Mouse (Mus musculus) stomach, embryonic 16.5 days (tissue): ENCODE results near the gene Fuk. TPM values are rescaled to one million over a fixed set of nuclear protein-coding genes. Genes with fewer than 3 reads are reported as not detected.
A peak's percentile ranks its signal among the peaks of the same experiment; 100 is the strongest.

Experiments used
- ATAC-seq: fragments of 200-750 bp; cut with Nextera tagmentation; 2 replicates; pipeline ENCODE4 v1.8.0; 2017; ENCODE audit warnings: moderate number of reproducible peaks, moderate TSS enrichment; ENCODE audit not compliant: insufficient read depth, low FRiP score
- H3K27ac ChIP-seq: fragments of 300-500 bp; sonication (generic); 2 replicates; pipeline ENCODE4 v1.5.1; 2014; ENCODE audit warnings: low read length
- H3K27me3 ChIP-seq: fragments of 300-500 bp; sonication (generic); 2 replicates; pipeline ENCODE4 v1.6.1; 2014; ENCODE audit warnings: low read length, control low read depth, mixed read lengths; ENCODE audit not compliant: control insufficient read depth, insufficient read depth
- H3K36me3 ChIP-seq: fragments of 300-500 bp; sonication (generic); 2 replicates; pipeline ENCODE4 v1.6.1; 2014; ENCODE audit warnings: low read length; ENCODE audit not compliant: control insufficient read depth, insufficient read depth
- H3K4me1 ChIP-seq: fragments of 300-500 bp; sonication (generic); 2 replicates; pipeline ENCODE4 v1.6.1; 2014; ENCODE audit warnings: low read length, control low read depth, mixed read lengths; ENCODE audit not compliant: control insufficient read depth, insufficient read depth
- H3K4me2 ChIP-seq: fragments of 300-500 bp; sonication (generic); 2 replicates; pipeline ENCODE4 v1.6.1; 2014; ENCODE audit warnings: low read depth, low read length, mixed read lengths
- H3K4me3 ChIP-seq: fragments of 300-500 bp; sonication (generic); replicated peaks from 2 replicates; pipeline ENCODE4 v1.5.1; 2014; ENCODE audit warnings: mild to moderate bottlenecking, low read length
- H3K9ac ChIP-seq: fragments of 300-500 bp; sonication (generic); 2 replicates; pipeline ENCODE4 v1.6.1; 2014; ENCODE audit warnings: low read length
- H3K9me3 ChIP-seq: fragments of 300-500 bp; sonication (generic); replicated peaks from 2 replicates; pipeline ENCODE4 v1.6.1; 2016; ENCODE audit warnings: low read length, control low read depth; ENCODE audit not compliant: control insufficient read depth
- WGBS: fragments of 180-500 bp; shearing (Covaris S2); extraction: QIAGEN DNeasy Blood & Tissue Kit; methylation state at CpG from one replicate; pipeline ENCODE4 v1.1.7; 2014; 5-methylcytosine and 5-hydroxymethylcytosine counted together
- polyA plus RNA-seq: library from polyadenylated mRNA; unstranded; fragments of >200 nt; fragmentation: Nextera tagmentation; extraction: Ambion mirVana; gene quantifications from 2 replicates; pipeline ENCODE4 v1.2.1, GENCODE M21; 2015

Gene Fuk
- polyA plus RNA-seq = 12.2 and 13.3 TPM in 2 replicates

GRCm38 (mm10) chr8:110901839-110902578 lies at the start of gene Fuk:
TSS of gene Fuk (minus strand) at chr8:110902488.
- Histone ChIP-seq H3K4me3 (peak within 1 kb of the TSS; percentile 78), H3K36me3 (no peaks in the 10 kb centered on the region), H3K4me2 (peak within 1 kb of the TSS; percentile 62), H3K27me3 (no peaks in the 10 kb centered on the region), H3K4me1 (peaks cover 3% of the 10 kb centered on the region), H3K9me3 (no peaks in the 10 kb centered on the region), H3K27ac (peak within 1 kb of the TSS; percentile 31; the same call in 1 of the 2 replicates), H3K9ac (peak within 1 kb of the TSS; percentile 83)
- ATAC-seq = peak; percentile 93
- WGBS = 3% methylated on average over 30 of the region's 30 CpGs

DNA sequence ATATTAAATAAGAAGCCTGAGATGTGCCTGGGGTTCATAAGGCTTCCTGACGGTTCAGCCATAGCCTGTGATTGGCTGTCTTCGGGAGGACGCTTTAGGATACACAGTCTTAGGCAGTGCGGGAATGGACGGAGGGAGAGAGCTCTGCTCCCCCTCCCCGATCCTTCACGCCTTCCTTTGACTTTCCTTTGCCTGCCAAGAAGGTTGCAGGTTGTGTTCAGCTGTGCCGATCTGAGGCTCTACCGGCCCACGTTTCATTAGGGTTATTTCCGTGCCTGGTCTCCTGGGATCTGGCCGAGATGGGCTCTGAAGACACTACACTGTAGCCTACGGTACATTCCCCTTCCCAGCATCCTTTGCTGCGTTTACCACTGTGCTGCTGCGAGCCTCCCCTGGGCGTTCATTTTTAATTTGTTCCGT lies 47.8 kb upstream of the Fuk start:
- H3K4me2 ChIP-seq = no peak overlapping the region
- no peaks in the 10 kb centered on the region for H3K27me3 ChIP-seq
- no peak overlapping the region for H3K9ac ChIP-seq
- no peaks in the 10 kb centered on the region for H3K4me1 ChIP-seq
- ATAC-seq = no peak
- H3K4me3 ChIP-seq = no peak overlapping the region
- 80% methylated on average over 17 of the region's 17 CpGs for WGBS
- H3K36me3 ChIP-seq = no peaks in the 10 kb centered on the region
- no peaks in the 10 kb centered on the region for H3K9me3 ChIP-seq
- H3K27ac ChIP-seq = no peak overlapping the region

DNA sequence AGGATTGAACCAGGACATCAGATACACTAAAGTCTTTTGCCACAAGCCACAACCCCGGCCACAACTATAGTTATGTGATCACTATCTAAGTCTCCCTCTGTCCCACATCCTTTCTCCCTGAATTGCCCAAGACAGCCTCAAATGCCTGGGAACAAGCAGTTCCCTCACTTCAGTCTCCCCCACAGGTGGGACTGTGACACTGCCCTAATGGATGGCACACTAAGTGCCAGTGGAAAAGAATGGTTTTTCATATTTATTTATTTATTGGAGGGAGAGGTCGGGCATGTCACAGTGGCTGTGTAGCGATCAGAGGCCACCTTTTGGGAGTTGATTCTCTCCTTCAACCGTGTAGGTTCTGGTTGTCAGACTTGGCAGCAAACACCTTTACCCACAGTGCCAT lies 43.4 kb upstream of the Fuk start:
- WGBS = 59% methylated on average over 4 of the region's 4 CpGs
- Histone ChIP-seq H3K4me1 (peaks cover 4% of the 10 kb centered on the region), H3K36me3 (no peaks in the 10 kb centered on the region), H3K27ac (no peak overlapping the region), H3K9me3 (no peaks in the 10 kb centered on the region), H3K4me2 (no peak overlapping the region), H3K9ac (no peak overlapping the region), H3K4me3 (no peak overlapping the region), H3K27me3 (no peaks in the 10 kb centered on the region)
- ATAC-seq = no peak

GRCm38 (mm10) chr8:110944276-110944876 lies 42.1 kb upstream of the Fuk start:
- peaks cover 5% of the 10 kb centered on the region for H3K4me1 ChIP-seq
- H3K4me2 ChIP-seq = no peak overlapping the region
- H3K27ac ChIP-seq = no peak overlapping the region
- H3K27me3 ChIP-seq = no peaks in the 10 kb centered on the region
- no peaks in the 10 kb centered on the region for H3K9me3 ChIP-seq
- WGBS = 69% methylated on average over 7 of the region's 7 CpGs
- H3K4me3 ChIP-seq = no peak overlapping the region
- no peak for ATAC-seq
- H3K36me3 ChIP-seq = no peaks in the 10 kb centered on the region
- H3K9ac ChIP-seq = no peak overlapping the region

DNA sequence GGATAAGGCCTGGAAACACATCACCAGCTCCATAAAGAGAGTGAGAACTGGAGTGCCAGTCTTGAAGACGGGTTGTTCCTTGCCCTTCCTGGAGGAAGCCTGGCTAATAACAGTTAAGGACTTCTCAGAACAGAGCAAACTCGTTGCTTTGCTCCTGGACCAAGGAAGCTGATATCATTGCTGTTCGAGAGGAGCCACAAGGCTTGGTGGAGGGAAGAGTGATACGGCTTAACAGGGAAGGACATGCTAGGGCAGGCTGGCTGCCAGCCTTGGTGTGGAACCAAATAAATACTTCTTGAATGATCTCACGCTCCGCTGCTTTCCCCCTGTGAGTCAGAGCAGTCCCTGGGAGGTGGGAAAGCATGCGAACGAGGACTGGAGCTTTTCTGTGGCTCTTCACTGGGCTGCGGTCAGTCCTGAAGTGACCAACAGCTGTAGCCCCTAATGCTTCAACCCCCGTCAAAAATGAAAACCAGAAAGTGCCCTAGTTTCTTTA lies 39.2 kb upstream of the Fuk start:
- Histone ChIP-seq H3K4me3 (no peak overlapping the region), H3K9me3 (no peaks in the 10 kb centered on the region), H3K4me1 (peaks cover 11% of the 10 kb centered on the region), H3K4me2 (peak overlapping the region; percentile 22), H3K36me3 (no peaks in the 10 kb centered on the region), H3K27ac (peak overlapping the region; percentile 56), H3K9ac (0 out of 2 replicates have a peak overlapping the region, but pooled peaks have one; percentile 5), H3K27me3 (no peaks in the 10 kb centered on the region)
- WGBS = 46% methylated on average over 10 of the region's 10 CpGs
- ATAC-seq = peak; percentile 81

DNA sequence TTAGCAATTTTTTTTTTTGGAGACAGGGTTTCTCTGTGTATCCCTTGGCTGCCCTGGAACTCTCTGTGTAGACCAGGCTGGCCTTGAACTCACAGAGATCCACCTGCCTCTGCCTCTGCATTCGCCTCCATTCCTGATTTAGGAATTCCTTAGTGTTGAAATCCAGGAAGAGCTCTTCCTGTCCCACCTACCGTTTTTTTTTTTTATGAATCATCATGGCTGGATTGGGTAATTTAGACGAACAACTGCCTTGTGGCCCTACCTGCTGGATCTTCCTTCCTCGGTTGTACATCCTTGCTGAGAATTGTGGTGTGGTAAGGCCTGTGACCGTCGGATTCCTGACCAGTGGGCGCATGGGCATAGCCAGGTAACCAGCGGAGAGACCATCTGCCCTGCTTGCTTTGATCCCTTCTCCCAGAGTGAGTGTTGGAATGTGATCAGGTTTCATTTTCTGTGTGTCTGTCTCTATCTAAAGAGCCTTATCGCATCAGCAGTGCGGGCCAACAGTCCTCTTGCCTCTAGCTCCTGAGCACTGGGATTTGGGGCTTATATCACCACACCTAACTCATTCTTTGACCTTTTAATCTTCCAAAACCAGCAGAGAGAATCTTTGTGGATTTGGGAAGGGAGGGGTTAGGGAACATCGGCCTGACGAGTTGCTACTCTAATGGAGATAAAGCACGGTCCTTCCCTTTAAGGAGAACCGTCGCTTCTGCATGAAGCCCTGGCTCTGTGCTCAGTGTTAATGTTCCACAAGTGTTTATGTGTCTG lies 38.6 kb upstream of the Fuk start:
- 0 out of 2 replicates have a peak, but pooled peaks have one; percentile 24 for ATAC-seq
- no peak overlapping the region for H3K9ac ChIP-seq
- peak overlapping the region; percentile 22 for H3K4me2 ChIP-seq
- no peaks in the 10 kb centered on the region for H3K27me3 ChIP-seq
- H3K9me3 ChIP-seq = no peaks in the 10 kb centered on the region
- peaks cover 11% of the 10 kb centered on the region for H3K4me1 ChIP-seq
- H3K36me3 ChIP-seq = no peaks in the 10 kb centered on the region
- peak overlapping the region; percentile 56 for H3K27ac ChIP-seq
- WGBS = 80% methylated on average over 15 of the region's 15 CpGs
- H3K4me3 ChIP-seq = no peak overlapping the region

DNA sequence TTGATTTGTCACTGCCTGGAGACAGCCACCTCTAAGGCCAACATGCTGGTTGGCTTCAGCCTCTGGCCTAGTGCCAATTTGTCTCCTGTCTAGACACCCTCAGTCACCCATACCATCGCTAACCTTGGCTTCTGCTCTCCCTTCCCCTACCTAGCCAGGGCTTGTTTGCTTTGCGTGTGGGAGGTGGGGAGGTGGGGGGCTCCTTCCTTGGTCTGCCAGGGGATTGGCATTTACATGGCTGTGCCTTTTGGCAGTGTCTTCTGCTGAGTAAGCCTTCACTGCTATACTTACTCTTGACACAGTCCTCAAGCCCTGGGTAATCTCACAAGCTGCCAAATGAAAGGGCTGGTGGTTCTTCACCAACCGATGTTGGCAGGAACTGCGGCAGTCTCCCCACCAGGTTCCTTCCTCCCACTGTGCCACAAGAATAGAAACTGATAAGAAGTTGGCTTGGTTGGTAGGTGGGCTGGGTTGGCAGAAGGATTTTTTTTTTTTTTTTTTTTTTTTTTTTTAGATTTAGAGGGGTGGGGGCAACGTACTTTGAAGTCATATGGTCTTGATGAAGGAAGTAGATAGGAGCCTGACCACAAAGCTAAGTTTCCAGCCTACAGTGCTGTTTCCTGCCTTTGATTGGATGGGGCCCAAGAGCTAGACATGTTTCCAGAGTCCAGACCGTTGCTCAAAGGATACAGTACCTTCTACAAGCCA lies 36.7 kb upstream of the Fuk start:
- no peak overlapping the region for H3K4me2 ChIP-seq
- H3K4me1 ChIP-seq = peaks cover 11% of the 10 kb centered on the region
- no peaks in the 10 kb centered on the region for H3K9me3 ChIP-seq
- no peaks in the 10 kb centered on the region for H3K27me3 ChIP-seq
- H3K36me3 ChIP-seq = no peaks in the 10 kb centered on the region
- no peak overlapping the region for H3K9ac ChIP-seq
- WGBS = 52% methylated on average over 6 of the region's 6 CpGs
- 0 out of 2 replicates have a peak overlapping the region, but pooled peaks have one; percentile 6 for H3K27ac ChIP-seq
- ATAC-seq = peak; percentile 38; the same call in 1 of the 2 replicates
- no peak overlapping the region for H3K4me3 ChIP-seq

- Histone ChIP-seq H3K4me1 (peaks cover 22% of the 10 kb centered on the region), H3K27me3 (no peaks in the 10 kb centered on the region), H3K27ac (no peak overlapping the region), H3K36me3 (no peaks in the 10 kb centered on the region), H3K4me3 (no peak overlapping the region), H3K9me3 (no peaks in the 10 kb centered on the region), H3K9ac (no peak overlapping the region), H3K4me2 (no peak overlapping the region)
- ATAC-seq = peak; percentile 52; the same call in 1 of the 2 replicates
- WGBS = 80% methylated on average over 12 of the region's 12 CpGs
Measured at GRCm38 (mm10) chr8:110936217-110936616, 33.9 kb upstream of the Fuk start.
